Mouse (Mus musculus): ENCODE results near the gene Hsd17b12.

The Hsd17b12 gene

GRCm38 (mm10) chr2:94157592-94158519 lies at the start of gene Hsd17b12:
TSS of gene Hsd17b12 (minus strand) at chr2:94157964.
- DNase-seq (ENCODE audit: inconsistent ontology term), result peak; percentile 100

- no peak for DNase-seq (ENCODE audit: inconsistent ontology term)
Observed at GRCm38 (mm10) chr2:94184906-94185305, 27.1 kb upstream of the Hsd17b12 start.

- DNase-seq (ENCODE audit: inconsistent ontology term), result peak; percentile 11
Observed at GRCm38 (mm10) chr2:94184142-94184541, 26.4 kb upstream of the Hsd17b12 start.

- DNase-seq (ENCODE audit: inconsistent ontology term), result no peak
Observed at GRCm38 (mm10) chr2:94179030-94179407, 21.3 kb upstream of the Hsd17b12 start.

- peak; percentile 84 for DNase-seq (ENCODE audit: inconsistent ontology term)
Observed at GRCm38 (mm10) chr2:94178321-94179029, 20.7 kb upstream of the Hsd17b12 start.

GRCm38 (mm10) chr2:94177294-94177693 lies 19.5 kb upstream of the Hsd17b12 start:
- DNase-seq (ENCODE audit: inconsistent ontology term), result no peak

GRCm38 (mm10) chr2:94176381-94176780 lies 18.6 kb upstream of the Hsd17b12 start:
- DNase-seq (ENCODE audit: inconsistent ontology term), result no peak

- no peak for DNase-seq (ENCODE audit: inconsistent ontology term)
Observed at GRCm38 (mm10) chr2:94173549-94173948, 15.8 kb upstream of the Hsd17b12 start.

- DNase-seq (ENCODE audit: inconsistent ontology term), result no peak
Observed at GRCm38 (mm10) chr2:94163207-94163606, 5.4 kb upstream of the Hsd17b12 start.

- DNase-seq (ENCODE audit: inconsistent ontology term), result no peak
Observed at GRCm38 (mm10) chr2:94162141-94162540, 4.4 kb upstream of the Hsd17b12 start.

GRCm38 (mm10) chr2:94158520-94158884 lies 738 bp upstream of the Hsd17b12 start:
- DNase-seq (ENCODE audit: inconsistent ontology term), result no peak

GRCm38 (mm10) chr2:94157051-94157450 lies 713 bp downstream of the Hsd17b12 start:
- DNase-seq (ENCODE audit: inconsistent ontology term), result peak; percentile 30

- no peak for DNase-seq (ENCODE audit: inconsistent ontology term)
Observed at GRCm38 (mm10) chr2:94145146-94145542, 12.6 kb downstream of the Hsd17b12 start.

GRCm38 (mm10) chr2:94144520-94145145 lies 13.1 kb downstream of the Hsd17b12 start:
- no peak for DNase-seq (ENCODE audit: inconsistent ontology term)

GRCm38 (mm10) chr2:94141293-94141692 lies 16.5 kb downstream of the Hsd17b12 start:
- no peak for DNase-seq (ENCODE audit: inconsistent ontology term)

- no peak for DNase-seq (ENCODE audit: inconsistent ontology term)
Observed at GRCm38 (mm10) chr2:94138469-94139390, 19.0 kb downstream of the Hsd17b12 start.

GRCm38 (mm10) chr2:94136837-94137236 lies 20.9 kb downstream of the Hsd17b12 start:
- DNase-seq (ENCODE audit: inconsistent ontology term), result peak; percentile 91

- no peak for DNase-seq (ENCODE audit: inconsistent ontology term)
Observed at GRCm38 (mm10) chr2:94128496-94128895, 29.3 kb downstream of the Hsd17b12 start.

- DNase-seq (ENCODE audit: inconsistent ontology term), result peak; percentile 45
Observed at GRCm38 (mm10) chr2:94122182-94123041, 35.4 kb downstream of the Hsd17b12 start.

GRCm38 (mm10) chr2:94103758-94104157 lies 54.0 kb downstream of the Hsd17b12 start:
- DNase-seq (ENCODE audit: inconsistent ontology term), result peak; percentile 30
